Mouse (Mus musculus) testis, adult 2 months (tissue): ENCODE results near the gene Fkbp6.

Source experiments
- CTCF ChIP-seq: fragments of 200-500 bp; IDR thresholded peaks from 2 replicates; pipeline ENCODE4 v1.5.1; 2012; ENCODE audit warnings: low read depth, mild to moderate bottlenecking, inconsistent platforms, low read length, moderate library complexity; ENCODE audit not compliant: control insufficient read depth, insufficient read depth, insufficient replicate concordance
- POLR2A ChIP-seq: fragments of 200-500 bp; IDR thresholded peaks from 2 replicates; pipeline ENCODE4 v1.6.1; 2012; ENCODE audit warnings: low read depth, mild to moderate bottlenecking, inconsistent platforms, low read length, moderate library complexity; ENCODE audit not compliant: control insufficient read depth

DNA sequence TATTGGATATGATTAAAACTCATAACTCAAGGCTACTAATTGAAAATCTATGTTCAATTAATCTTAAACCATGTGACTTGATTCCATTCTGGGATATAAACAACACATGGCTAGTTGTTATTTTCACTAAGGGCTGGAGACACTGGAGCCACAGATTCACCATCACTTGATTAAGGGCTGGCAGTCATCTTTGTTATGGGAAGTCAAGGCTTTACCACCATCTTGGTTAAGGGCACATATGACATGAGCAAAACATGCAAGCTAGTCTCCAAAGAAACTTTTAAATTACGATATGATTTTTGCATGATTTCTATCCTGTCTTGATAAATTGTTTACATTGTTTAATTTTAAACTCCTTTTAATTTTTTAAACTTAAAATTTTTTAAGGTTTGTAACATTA lies 27.6 kb downstream of the Fkbp6 start:
- TF ChIP-seq CTCF (no peak), POLR2A (no peak)
